Mouse (Mus musculus) frontal cortex, postnatal 10 days (tissue): ENCODE results near the gene Nfkbil1.

Experiments
- DNase-seq, 2 experiments: peaks; one replicate each; pipeline ENCODE4 v3.0.0; 2022; ENCODE audit warnings: low spot score in 2 of 2, mixed read lengths in 1 of 2

Gene Nfkbil1

DNA sequence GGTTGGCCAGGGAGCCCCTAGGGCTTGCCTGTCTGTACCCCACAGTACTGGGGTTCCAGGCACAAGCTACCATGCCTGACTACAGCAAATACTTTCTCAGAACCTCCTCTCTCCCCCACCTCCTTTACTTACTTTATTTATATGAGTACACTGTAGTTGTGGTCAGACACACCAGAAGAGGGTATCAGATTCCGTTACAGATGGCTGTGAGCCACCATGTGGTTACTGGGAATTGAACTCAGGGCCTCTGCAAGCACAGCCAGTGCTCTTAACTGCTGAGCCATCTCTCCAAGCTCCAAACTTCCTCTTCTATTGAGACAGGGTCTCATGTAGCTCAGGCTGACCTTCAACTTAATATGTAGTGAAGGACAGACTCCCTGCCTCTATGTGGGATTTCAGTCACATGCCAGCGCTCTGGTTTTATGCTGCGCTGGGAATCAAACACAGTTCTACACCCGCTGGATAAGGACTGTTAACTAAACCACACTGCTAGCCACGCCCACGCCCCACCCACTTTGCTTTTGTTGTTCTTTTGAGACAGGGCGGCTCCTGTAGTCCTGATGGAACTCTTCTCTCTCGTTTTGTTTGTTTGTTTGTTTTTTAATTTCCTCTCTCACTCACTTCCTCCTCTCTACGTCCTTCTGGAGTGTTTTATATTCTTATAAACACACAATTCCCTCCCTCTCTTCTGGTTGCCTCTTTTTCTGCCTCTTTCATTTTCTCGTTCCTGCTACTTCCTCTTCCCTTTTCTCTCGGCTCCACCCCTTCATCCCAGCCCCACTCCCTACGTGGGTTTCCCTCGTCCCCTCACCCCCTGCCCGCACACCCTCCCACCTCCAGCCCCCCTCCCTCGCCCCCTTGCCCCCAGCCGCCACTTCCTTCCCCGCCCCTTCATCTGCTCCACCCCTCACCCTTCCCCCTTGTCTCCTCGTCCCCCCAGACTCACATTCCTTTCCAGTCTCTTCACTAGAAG, 49.7 kb downstream of the Nfkbil1 start:
- no peak for DNase-seq

DNA sequence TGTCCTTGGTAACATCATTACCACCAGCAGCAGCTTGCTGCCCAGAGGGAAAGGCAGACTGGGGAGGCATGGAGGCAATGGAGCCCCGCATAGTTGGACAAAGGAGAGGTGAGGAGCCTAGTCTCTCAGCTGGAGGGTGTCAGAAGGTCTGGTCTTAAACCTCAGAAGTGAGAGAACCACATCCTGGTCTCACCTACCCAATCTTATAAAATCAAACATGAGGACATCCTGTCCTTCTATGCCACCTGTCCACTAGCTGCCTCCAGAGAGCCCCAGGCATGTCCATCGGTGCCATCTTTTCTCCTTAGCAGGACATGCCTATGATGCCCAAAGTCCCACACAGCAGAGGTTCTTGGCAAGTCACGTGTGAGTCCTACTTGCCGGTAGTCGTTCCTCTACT, 55.5 kb downstream of the Nfkbil1 start:
- no peak for DNase-seq

DNA sequence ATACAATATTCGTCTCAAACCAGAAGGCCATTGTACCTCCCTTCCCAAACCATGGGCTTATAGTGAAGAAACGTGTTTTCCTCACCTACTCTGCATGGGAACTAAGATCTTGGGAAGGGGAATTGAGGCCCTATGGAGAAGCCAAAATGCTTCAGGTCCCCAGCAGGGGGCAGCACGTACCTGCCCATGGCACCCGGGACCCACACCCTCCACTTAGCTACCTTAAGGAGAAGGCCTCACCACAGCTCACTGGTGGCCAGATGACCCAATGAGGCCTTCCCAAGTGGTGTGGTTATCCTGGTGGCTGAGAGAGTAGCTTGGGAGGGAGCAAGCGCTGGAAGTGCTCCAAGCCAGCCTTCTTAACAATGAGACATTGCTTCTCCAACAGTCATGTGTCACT, 57.1 kb downstream of the Nfkbil1 start:
- DNase-seq = no peak

DNA sequence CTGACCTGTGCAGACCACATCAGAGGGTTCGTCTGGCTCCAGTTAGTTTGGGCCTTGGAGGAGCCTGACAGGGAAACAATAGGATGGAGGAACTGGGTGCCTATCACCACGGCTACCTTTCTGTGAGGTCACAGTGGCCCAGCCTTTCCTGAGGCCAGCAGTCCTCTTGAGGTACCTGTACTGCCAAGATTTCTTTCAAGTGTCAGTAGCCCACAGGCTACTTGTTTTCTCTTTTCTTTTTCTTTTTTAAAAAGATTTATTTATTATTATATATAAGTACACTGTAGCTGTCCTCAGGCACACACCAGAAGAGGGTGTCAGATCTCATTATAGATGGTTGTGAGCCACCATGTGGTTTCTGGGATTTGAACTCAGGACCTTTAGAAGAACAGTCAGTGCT, 59.6 kb downstream of the Nfkbil1 start, which contains the start of gene Aif1:
TSS of gene Aif1 (minus strand) at position 101 of the 400 bp plus-strand sequence.
- no peak for DNase-seq

DNA sequence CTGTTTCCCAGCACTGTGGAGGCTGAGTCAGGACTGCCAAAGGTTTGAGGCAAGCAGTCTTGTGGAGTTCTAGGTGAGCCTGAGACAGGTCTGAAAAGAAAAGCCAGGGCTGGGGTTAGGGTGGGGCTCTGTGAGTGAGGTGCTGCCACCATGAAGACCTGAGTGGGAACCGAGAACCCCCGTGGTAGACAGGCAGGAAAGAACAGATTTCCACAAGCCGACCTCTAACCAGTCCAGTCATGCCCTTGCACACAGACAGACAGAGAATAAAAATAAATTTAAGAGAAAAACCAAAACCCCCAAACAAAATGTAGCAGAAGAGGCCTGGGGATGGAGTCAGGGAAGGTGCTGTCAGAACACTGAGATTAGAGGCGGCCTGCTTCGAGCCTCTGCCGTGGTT, 60.2 kb downstream of the Nfkbil1 start:
- DNase-seq = no peak

DNA sequence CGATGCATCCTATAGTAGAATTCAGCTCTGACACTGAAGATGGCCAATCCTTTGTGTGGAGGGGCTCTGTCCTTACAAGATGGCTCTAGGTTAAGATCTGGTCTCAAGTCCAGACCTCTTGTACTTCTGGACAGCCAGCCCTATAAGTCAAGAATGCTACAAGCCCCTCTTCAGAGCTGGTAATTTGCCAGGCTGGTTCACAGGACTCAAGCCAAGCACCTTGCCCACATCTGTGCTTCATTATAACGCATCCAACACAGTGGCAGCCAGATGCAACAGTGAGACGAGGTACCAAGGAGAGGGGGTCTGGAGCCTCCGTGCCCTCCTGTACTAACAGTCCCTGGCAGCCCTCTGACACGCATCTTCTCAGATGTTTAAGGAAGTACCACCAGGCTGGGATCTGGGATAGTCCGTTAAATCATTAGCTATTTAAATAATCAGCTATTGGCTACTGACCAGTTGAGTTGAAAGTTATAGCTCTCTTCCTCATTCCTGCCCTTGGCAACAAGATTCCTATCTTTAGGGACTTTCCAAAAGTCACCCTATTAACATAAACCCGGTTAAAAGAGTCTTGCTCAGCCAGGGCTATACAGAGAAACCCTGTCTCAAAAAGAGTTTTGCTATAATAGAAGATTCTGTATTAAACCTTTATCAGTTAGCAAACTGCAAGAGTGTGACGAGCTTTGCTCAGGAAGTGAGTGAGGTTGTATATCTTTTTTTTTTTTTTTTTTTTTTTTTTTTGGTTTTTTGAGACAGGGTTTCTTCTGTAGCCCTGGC, 61.2 kb downstream of the Nfkbil1 start:
- DNase-seq = no peak

DNA sequence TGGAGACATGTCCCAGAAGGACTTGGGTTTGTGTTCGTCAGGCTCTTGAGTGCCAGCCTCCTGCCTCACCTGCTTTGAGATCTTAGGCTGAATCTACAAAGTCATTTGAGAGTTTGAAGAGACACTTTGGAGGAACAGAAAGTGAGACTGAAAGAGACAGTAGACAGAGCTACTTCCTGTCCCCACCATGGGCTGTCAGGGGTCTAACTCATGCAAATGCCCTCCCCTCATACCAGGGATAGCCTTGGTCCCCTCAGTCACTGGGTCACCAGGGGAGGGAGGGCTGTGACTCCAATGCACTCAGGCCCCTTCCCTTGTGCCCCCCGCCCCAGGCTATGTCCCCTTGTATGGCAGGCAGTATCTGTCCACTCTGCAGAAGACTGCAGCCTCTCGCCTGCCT, 62.3 kb downstream of the Nfkbil1 start:
- no peak for DNase-seq

DNA sequence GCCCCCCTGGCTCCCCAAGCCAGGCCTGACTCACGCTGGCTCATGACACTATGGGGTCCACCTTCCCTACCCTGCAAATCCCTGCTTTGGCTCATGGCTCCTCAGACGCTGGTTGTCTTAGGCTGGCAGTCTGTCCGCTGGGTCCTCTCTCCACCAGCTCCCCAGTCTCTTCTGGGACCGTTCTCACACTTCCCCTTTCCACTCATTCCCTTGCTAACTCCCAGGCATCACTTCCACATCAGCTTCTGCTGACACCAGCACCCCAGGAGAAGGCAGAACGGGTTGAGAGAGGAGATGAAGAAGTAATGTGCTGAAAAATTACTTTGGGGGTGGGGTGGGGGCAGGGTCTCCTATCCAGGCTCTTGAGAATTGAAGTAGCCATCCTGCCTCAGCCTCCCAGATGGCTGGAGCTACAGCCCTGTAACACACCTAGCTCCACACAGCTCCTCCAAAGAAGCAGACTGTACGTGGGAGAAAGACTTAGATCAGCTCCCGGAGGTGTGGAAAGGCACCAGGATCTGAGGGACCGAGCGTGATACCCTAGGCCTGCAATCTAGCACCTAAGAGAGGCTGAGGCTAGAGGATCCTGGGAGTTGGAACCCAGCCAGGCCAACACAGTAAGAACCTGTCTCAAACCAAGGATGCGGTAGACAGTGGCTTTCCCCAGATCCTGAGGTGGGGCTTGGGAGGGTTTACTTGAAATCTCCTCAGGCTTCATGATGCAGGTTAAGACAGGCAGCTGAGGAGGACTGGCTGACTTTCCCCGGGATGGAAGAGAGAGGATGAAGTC, 63.0 kb downstream of the Nfkbil1 start:
- no peak for DNase-seq
